Mouse (Mus musculus) retina, postnatal 7 days (tissue): ENCODE results near the gene Cbfa2t2.

ENCODE experiments used
- DNase-seq: peaks from one replicate; pipeline ENCODE4 v3.0.0-alpha.2; 2012; ENCODE audit warnings: low read depth, low spot score

Cbfa2t2 gene

DNA sequence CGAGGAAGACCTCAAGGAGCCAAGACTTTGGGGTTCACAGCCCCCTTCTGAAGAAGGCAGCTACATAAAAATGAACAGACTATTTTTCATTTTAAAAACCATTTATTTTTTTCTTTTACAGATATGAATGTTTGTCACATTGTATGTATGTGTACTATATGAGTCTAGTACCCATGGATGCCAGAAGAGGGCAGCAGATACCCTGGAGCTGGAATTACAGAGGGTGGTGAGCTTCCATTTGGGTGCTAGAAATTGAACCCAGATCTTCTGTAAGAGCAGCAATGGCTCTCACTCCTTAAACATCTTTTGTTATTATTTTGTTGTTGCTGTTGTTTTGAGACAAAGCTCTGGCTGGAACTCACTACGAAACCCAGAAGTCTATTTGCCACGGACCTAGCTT is 10.8 kb upstream of the Cbfa2t2 start:
- DNase-seq, result no peak

DNA sequence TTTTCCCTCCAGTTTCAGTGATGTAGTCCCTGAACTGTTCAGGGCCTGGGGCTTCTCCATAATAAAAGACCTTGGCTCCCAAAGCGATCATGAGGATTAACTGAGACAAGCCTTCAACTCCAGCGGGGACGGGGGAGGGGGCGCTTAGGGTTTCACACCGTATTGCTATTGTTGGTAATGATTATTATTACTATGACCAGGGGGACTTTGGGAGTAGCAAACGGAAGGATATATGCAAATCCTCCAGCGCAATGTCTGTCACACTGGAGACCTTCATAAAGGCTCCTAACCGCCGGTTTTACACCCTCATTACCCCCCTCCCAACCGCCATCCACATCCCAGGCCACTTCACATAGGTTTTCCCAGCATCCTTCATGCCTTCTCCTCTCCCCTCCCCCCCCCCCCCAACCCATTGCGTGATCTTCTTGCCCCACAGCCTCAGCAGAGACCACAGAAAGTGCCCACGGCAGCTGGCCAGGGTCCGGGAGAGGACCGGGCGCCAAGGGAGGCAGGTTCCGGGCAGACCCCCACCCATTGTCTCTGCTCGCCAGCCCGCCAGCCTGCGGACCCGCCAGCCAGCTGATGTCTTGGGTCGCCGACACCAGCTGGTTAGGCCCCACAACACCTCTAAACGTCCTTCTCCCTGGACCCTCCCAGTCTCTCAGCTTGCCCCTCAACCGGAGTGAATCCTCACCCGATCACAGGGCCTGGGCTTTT is 9.9 kb upstream of the Cbfa2t2 start:
- DNase-seq, result no peak

DNA sequence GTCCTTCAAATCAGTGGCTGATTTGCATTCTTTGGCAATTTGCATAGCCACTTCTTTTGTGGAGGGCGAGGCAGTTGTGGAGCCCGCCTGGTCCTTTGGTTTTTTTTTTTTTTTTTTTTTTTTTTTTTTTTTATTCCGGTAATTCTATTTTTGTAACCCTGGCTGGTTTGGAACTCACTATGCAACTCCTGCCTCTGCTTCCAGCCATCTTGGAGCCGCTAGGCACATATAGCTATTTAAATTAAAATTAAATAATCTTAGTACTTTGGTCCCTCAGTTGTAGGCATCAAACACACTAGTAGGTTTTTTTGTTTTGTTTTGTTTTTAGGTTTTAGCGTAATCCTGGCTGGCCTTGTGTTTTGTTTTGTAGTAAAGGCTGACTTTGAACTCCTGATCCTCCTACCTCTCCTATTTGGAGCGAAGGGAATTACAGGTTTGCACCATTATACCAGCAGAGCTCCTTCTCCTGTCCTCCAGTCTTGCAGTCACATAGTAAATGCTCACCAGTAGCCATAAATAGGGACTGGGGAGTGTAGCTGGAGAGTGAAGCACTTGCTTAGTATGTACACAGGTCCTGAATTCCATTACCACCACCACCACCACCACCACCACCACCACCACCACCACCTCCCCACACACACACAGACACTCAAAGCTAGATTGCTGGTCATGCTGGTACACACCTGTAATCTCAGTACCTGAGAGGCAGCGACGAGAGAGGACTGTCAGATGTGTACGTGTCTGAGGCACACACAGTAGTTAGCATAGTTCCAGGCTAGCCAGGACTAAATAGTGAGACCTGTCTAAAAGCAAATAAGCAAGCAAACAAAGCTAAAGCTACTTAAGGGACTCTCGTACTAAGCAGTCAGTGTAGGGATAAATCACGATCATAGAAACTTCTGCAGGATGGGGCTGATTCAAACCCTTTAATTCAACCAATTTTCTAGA is 9.1 kb upstream of the Cbfa2t2 start:
- DNase-seq, result no peak

DNA sequence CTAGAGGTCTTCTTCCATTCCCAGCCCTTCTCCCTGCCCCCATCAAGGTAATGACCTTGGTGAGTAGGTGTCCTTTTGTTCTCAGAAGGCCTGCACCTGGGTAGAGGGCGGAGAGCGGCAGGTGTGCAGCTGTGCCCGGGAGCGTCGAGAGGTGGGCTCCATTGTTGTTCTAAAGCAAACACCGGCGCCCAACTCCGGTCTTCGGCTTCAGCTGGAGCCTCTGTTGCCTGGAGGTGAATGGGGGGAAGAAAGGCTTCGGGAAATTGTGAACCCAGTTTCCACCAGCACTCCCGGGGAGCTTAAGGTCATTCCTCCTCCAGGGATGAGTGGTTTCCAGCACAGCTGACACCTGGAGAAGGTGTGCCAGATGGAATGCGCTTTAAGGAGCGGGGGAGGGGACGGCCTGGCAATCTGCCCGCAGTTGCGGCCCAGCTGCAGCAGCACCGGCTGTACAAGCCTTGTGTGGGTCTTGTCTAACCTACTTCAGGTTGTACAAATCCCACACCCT is 8.4 kb upstream of the Cbfa2t2 start:
- DNase-seq, result no peak

DNA sequence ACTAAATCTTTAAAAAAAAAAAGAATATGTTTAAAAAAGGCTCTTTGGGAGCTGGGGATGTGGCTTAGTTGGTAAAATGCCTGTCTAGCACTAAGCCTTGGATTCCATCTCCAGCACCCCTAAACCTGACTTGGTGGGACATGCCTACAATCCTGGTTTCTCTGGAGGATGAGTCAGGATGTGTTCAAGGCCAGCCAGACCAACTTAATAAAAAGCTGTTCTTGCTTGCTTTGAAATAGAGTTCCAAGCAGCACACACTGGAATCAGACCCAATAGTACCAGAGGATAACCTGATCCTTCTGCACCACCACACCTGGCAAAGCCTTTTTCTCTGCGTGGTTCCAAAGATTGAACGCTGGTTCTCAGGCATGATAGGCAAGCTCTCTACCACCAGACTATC is 5.7 kb upstream of the Cbfa2t2 start:
- DNase-seq, result no peak

DNA sequence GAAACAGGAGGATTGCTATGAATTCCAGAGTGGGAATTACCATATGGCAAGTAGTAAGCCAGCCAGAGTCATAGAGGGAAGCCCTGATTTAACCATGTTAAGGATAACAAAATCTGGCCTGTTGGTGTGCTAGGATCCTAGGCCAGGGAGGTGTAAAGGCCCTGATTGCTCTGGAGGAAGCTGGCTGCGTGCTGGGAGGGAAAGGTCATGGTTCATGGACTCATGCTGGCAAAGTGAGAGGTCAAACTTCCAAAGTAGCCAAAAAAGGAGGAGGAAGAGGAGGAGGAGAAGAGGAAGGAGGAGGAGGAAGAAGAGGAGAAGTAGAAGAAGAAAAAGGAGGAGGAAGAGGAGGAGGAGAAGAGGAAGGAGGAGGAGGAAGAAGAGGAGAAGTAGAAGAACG is 3.6 kb upstream of the Cbfa2t2 start:
- no peak for DNase-seq

DNA sequence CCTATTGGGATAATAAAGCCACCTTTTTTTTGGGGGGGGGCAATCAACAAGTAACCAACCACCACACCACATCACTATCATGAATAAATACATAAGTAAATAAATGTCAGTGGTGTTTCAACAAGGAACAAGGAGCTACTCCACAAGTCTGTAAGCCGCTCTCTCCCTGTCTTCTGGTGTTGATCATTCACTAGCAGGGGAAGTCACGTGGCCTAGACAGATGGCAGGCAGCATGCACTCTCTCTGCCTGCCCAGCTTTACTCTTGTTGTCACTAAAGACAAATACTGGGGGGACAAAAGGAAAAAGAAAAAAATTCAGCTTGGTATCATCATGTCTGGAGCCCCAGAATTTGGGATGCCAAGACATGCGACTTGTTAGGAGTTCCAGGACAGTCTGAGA is 2.9 kb upstream of the Cbfa2t2 start:
- no peak for DNase-seq

DNA sequence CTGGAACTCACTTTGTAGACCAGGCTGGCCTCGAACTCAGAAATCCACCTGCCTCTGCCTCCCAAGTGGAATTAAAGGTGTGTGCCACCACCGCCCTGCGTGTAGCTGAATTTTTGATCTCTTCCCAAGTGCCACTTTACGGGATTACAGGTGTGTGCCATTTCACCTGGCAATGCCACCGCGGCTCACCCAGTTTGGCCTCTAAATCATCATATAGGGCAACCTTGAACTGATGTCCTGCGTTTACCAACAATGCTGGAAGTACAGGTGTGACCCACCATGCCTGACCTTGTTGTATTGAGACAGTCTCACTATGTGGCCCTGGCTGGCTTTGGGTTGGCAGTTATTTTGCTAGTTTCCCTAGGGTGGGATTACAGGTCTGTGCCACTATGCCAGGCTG is 1.6 kb upstream of the Cbfa2t2 start:
- no peak for DNase-seq

DNA sequence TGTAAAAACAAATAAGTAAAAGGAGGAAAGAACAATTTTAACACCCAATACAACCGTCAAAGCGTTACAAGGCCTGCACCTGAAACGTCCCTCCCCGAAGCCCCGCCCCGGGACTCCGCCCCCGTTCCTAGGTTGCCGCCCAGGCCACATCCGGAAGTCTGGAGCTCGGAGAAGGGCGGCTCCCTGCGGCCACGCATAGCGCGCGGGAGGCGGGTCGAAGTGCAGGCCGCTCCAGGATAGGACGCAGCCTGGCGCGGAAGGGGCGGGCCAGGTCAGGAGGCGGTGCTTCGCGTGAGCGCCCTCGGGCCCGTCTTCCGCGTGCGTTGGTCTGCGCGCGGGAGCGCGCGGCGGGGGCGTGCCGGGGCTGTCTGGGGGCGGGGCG is 214 bp upstream of the Cbfa2t2 start:
- DNase-seq, result peak; percentile 94

DNA sequence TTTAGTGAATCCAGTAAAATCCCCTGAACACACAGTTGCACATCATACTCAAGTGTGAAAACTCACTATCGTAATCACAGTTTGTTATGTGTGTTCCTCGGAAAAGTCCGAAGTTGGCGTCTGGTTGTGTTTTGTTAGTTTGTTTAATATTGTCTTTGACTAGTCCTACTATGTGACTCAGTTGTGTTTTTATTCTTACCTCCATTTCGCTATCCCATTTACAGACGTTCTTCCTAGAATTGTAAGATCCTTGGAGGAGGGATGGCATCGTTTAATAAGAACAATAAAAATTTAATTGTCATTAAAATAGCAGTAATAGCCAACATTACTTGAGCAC is 878 bp downstream of the Cbfa2t2 start:
- DNase-seq, result no peak

DNA sequence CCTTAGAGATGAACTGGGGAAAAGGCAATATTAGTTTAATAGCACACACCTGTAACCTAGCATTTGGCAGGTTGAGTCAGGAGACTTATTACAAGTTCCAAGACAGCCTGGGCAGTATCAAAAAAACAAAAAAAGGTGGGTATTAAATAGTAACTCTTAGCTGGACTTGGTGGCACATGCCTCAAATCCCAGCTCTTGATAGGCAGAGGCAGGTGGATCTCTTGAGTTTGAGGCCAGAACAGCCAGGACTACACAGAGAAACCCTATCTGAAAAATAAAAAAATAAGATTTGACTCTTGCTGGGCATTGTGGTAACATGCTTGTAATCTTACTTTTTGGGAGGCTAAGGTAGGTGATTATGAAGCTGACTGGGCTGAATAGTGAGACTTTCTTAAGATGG is 4.2 kb downstream of the Cbfa2t2 start:
- DNase-seq, result no peak

DNA sequence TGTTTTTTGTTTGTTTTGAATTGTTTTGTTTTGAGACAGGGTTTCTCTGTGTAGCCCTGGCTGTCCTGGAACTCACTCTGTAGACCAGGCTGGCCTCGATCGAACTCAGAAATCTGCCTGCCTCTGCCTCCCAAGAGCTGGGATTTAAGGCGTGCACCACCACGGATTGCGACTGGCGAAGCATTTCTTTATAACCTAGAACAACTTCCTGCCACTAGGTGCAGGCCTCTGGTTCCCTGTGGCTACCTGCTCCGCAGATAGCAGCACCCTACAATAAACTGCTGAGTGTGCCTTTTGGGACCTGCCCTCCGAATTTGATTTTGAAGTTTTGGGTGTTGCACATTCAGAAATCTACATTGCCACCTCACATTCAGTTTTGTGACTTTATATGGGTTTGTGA is 11.5 kb downstream of the Cbfa2t2 start:
- no peak for DNase-seq

DNA sequence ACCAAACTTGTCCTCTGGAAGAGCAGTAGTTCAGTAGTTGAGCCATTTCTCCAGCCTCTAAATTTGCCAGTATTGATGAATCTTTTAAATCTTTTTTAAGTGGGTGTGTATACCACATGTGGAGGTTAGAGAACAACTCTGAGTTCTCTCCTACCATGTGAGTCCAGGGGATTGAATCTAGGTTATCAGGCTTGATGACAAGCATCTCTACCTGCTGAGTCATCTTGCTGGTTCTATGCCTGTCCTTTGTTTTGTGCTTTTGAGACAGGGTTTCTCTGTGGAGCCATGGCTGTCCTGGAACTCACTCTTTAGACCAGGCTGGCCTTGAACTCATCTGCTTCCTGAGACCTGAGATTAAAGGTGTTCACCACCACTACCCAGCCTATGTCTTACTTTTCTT is 12.4 kb downstream of the Cbfa2t2 start:
- DNase-seq, result no peak

DNA sequence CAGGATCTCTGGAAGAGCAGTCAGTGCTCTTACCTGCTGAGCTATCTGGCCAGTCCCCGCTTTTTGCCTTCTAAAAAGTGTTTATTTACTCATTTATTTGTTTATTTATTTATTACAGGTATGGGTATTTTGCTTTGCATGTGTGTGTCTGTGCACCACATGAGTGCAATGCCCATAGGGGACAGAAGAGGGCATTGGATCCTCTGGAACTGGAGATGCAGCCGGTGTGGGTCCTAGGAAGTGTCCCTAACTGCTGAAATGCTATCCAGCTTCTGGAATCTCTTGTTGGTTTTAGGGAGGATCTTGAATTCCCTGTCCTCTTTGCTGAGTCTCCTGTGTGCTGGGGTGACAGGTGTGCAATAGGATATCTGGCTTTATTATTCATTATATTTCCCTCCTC is 16.7 kb downstream of the Cbfa2t2 start:
- DNase-seq, result no peak

DNA sequence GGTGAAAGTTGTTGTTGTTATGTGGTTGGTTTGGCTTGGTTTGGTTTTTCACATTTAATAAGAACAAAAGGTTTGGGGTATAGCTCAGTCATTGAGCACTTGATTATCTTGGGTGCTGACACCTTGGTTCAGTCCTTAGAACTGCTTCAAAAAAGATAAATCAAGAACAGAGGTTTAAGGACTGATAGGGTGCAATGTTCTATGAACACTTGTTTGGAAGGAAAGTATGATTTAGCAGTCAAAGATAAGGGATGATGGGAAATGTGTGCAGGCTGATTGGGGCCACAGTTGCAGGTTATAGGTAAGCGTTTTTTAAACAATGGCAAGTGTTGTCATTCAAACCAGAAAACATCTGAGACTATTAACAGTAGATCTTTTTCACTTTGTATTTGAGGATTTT is 17.8 kb downstream of the Cbfa2t2 start:
- DNase-seq, result no peak

DNA sequence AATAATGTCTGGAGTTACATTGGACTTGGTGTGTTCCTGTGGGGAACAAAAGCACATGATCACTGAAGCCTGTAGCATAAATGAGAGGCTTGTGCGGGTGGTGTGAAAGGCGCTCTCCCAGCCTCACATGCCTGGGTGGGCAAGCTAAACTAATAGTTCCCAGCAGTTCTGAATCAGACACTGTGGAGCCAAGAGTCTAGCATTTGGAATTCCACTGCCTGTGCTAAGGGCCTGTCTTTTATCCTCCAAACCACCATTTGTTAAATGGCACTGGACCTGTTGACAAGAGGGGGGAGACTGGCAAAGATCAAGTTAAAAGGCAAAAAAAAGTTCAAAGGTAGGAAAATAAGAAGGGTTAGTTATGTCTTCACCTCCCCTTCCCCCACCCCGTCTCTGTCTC is 18.3 kb downstream of the Cbfa2t2 start:
- DNase-seq, result no peak

DNA sequence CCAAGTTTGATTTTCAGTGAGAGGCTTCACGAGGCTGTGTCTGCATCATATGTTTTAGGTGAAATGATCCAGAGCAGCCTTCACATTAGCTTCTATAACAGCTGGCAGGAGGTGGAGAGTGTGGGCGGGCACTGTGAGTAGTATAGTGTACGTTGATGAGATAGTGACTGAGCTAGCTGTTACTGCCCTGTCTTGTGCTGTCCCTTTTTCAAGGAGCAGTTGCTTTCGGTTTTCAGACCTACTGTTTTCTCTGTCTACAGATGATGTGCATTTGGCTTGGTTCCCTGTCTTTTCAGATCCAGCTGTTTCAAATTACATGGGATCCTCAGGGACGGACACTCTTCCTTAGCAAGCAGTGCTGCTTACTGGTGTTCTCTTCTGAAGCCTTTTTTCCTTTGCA is 19.5 kb downstream of the Cbfa2t2 start:
- DNase-seq, result no peak

DNA sequence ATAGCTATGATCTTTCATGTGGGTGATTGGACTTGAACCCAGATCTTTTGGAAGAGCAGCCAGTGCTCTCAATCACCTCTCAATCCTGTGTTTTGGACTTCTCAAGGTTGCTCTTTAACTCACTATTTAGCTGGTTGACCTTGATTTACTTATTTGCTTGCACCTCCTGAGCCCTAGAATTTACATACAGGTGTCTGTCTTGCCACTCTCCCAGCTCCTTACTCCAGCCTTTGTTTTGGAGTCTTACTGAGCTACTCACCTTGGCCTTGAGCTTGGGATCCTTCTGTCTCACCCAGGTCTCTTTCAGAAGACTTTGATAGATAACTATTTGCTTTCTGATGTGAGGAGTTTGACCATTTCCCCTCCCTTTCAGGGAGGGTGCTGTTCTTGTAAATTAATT is 20.3 kb downstream of the Cbfa2t2 start:
- no peak for DNase-seq

DNA sequence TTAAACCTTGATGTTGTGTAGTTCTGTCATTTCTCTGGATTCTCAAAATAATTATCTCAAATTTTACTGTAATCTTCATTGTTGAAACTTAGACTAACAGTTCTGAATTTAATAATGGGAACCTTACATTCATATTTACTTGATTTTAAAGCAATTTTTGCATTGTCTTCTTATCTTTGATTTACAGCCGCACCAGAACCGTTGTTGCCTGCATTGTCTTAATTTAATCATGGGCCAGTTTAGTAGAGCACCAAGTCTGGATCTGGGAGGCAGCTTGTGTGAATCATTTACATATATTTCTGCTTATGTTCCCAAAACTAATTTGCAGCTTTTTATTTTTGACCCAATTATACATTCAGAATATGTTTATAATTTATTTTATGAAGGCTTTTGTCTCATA is 23.0 kb downstream of the Cbfa2t2 start:
- no peak for DNase-seq

DNA sequence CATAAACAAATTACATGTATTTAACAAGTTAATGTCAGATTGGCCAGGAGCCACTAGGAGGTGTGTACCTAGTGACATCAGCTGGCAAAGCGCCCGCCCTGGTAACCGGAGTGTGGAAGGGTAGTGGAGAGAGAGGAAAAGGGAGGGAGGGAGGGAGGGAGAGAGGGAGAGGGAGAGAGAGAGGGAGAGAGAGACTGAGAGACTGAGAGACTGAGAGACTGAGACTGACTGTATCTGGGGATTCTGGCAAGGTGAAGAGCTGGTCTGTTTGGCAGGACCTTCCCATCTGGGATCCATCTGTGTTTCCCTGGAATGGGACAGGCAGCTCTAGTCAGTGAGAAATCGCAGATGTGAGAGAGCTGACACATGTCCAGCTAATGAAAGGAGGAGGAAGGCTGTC is 23.6 kb downstream of the Cbfa2t2 start:
- DNase-seq, result peak; percentile 31

DNA sequence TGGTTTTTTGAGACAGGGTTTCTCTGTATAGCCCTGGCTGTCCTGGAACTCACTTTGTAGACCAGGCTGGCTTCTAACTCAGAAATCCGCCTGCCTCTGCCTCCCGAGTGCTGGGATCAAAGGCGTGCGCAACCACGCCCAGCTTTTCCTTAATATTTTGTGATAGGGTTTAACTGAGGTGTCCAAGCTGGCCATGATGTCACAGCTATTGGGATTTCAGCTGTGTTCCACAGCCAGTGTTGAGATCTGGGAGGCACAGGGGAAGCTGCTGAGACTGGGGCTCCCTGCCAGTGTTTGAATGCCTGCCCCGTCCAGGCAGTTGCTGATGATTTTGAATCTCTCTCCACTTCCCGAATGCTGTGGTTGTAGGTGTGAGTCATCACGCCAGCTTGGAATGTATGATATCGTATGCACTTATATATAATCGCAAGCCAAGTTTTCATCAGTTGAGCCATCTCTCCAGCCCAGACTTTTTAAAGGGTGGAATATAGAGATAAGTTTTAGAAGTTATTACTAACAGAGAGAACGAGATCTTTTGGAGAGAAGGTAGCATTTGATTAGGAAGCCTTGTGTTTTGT is 27.4 kb downstream of the Cbfa2t2 start:
- DNase-seq, result no peak

DNA sequence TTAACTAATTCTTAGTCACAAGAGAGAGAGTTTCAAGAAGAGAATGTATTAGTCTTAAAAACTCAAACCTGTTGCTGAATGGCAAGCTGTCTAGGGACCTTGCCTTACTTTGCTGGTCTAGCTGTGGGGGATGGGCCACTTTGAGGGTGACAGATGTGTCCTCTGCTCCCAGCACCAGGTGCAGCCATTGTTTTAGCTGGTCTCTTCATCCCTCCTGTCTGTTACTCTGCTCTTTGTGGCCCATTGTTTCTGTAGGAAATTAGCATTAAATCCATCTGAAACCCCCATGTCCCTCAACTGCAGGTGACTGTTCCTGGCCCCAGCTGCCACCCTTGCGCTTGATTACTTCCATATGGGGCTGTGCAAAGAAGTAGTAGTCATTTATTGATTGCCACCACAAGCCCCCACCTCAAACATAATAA is 29.6 kb downstream of the Cbfa2t2 start:
- DNase-seq, result no peak

DNA sequence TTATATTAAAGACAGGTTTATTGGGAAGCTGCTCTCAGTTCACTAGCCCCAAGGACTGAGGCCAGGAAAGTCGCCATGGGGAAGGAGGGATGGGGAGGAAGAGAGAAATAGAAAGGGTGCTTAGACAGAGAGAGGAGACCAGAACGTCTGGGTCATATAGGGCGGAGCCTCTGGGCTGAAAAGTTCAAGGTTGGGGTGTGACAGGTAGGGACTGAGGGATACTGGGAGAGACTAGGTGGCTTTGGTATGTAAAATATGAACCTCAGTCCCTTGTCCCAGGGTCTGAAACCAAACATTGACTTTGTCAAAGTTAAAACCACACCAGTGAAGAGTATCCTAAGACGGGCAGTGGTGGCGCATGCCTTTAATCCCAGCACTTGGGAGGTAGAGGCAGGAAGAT is 30.9 kb downstream of the Cbfa2t2 start:
- no peak for DNase-seq
